Mouse (Mus musculus): ENCODE measurements around the gene Mbnl1. TPM values are rescaled to one million over a fixed set of nuclear protein-coding genes. Genes with fewer than 3 reads are reported as not detected.

The Mbnl1 gene
- total RNA-seq, 2 experiments from 2014 or later: 374 to 436 TPM

- DNase-seq (ENCODE audit: low spot score in 2 of 2): no peak
These were observed 131.6 kb downstream of the Mbnl1 start for GRCm38 (mm10) chr3:60604205-60604604.

DNA sequence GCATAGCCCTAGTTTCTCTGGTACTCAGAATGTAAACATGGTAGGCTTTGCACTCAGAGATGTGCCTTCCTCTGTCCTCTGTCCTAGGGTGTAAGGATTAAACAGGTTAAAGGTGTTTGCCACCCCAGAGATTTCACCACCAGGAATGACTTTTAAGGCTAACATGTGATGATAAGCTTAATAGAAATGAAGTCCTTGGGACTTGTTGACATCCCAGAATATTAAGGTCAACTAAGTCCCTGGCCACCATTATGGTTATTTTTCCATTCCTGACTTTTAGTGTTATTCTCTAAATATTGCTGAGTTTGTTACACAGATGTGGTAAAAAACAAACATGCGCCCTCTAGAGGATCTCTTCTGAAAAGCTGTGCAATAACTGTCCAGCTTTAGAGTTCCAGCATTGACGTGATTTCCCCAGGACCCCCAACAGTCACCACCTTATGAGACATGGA lies 136.3 kb downstream of the Mbnl1 start:
- DNase-seq (ENCODE audit: low spot score in 2 of 2): no peak

- no peak for DNase-seq (ENCODE audit: low spot score in 2 of 2)
These were observed 139.2 kb downstream of the Mbnl1 start for GRCm38 (mm10) chr3:60611839-60612238.

DNA sequence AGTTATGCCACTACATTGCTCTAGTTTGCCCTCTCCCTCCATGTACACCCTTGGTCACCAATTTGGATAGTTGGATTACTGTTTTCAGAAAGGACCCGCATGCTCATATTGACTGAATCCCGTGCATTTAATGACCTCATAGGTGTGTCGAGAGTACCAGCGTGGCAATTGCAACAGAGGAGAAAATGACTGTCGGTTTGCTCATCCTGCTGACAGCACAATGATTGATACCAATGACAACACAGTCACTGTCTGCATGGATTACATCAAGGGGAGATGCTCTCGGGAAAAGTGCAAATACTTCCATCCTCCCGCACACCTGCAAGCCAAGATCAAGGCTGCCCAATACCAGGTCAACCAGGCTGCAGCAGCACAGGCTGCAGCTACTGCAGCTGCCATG lies 140.5 kb downstream of the Mbnl1 start:
- DNase-seq (ENCODE audit: low spot score in 2 of 2): no peak

GRCm38 (mm10) chr3:60614516-60614915 lies 141.9 kb downstream of the Mbnl1 start:
- no peak for DNase-seq (ENCODE audit: low spot score in 2 of 2)

GRCm38 (mm10) chr3:60615057-60615606 lies 142.5 kb downstream of the Mbnl1 start:
- DNase-seq (ENCODE audit: low spot score in 2 of 2): no peak

DNA sequence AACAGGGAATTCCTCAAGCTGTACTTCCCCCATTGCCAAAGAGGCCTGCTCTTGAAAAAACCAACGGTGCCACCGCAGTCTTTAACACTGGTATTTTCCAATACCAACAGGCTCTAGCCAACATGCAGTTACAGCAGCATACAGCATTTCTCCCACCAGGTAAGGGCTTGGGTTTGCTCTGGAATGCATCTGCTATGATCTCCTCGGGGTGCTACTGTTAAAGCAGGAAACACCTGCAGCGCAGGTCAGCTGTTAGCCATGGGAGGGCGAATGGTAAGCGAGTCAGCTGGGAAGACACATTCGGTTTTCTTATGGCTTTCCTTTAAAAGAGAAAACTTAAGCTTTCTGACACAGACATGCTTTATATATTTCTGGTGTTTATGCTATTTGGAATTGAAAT lies 143.0 kb downstream of the Mbnl1 start:
- no peak for DNase-seq (ENCODE audit: low spot score in 2 of 2)

DNA sequence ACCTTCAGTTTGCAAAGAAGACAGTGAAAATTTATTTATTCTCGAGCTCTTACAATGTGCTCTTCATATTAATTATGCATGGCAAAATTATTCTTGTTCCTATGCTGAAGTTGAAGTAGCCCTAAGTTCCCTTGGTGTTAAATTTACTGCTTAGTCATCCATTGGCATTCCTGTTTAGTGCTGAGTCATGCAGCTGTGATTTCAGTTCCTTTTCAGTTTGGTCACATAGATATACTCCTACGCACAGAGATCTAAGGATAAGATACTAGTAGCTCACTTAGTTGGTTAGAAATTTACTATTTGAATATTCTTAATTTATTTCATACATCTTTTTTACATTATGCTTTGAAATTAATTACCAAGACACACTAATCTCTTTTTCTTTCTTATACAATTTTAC lies 143.5 kb downstream of the Mbnl1 start:
- DNase-seq (ENCODE audit: low spot score in 2 of 2): no peak

DNA sequence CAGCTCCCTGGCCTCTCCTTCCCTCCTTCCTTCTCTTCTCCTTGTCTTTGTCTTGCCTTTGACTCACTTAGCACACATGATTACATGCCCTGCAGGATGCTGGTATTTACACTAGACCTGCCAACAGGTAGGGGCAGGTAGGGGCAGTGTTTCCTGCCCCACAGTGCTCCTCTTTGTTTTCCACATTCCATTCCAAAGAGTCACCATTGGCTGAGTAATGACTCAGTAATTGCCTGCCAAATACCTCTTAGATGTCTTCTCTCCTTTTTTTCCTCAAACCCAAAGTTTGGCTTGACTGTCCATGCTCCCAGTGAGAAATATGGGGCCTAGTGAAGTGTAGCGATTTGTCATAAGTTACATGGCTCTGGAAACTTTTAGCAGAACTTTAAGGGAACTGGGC lies 145.0 kb downstream of the Mbnl1 start:
- no peak for DNase-seq (ENCODE audit: low spot score in 2 of 2)

DNA sequence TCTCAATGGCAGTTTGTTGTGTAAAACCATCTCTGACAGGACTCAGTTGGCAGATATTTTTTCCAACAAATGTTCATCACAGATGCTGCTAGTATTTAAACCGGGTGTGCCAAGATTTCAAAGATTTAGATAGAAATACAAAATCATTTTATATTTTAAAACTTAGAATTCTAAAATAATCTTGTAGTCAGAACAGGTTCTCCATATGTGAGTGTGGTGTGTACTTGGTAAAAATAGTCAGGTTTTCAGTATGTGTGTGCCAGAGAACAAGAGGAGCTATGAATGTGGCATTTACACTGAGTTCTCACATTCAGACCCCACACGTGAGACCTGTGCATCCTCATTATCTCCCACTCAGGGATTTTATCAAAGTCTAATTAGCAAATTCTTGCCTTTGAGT lies 147.6 kb downstream of the Mbnl1 start:
- DNase-seq (ENCODE audit: low spot score in 2 of 2): no peak

- no peak for DNase-seq (ENCODE audit: low spot score in 2 of 2)
These were observed 158.6 kb downstream of the Mbnl1 start for GRCm38 (mm10) chr3:60631183-60631582.

GRCm38 (mm10) chr3:60631754-60632153 lies 159.1 kb downstream of the Mbnl1 start:
- DNase-seq (ENCODE audit: low spot score in 2 of 2): no peak

GRCm38 (mm10) chr3:60632796-60633466 lies 160.3 kb downstream of the Mbnl1 start:
- no peak for DNase-seq (ENCODE audit: low spot score in 2 of 2)

GRCm38 (mm10) chr3:60638530-60638929 lies 165.9 kb downstream of the Mbnl1 start:
- DNase-seq (ENCODE audit: low spot score in 2 of 2): no peak

GRCm38 (mm10) chr3:60639135-60639534 lies 166.5 kb downstream of the Mbnl1 start:
- no peak for DNase-seq (ENCODE audit: low spot score in 2 of 2)

GRCm38 (mm10) chr3:60642227-60642626 lies 169.6 kb downstream of the Mbnl1 start:
- no peak for DNase-seq (ENCODE audit: low spot score in 2 of 2)

- no peak for DNase-seq (ENCODE audit: low spot score in 2 of 2)
These were observed 172.9 kb downstream of the Mbnl1 start for GRCm38 (mm10) chr3:60645531-60645930.

- DNase-seq (ENCODE audit: low spot score in 2 of 2): no peak
These were observed 175.7 kb downstream of the Mbnl1 start for GRCm38 (mm10) chr3:60648293-60648692.

DNA sequence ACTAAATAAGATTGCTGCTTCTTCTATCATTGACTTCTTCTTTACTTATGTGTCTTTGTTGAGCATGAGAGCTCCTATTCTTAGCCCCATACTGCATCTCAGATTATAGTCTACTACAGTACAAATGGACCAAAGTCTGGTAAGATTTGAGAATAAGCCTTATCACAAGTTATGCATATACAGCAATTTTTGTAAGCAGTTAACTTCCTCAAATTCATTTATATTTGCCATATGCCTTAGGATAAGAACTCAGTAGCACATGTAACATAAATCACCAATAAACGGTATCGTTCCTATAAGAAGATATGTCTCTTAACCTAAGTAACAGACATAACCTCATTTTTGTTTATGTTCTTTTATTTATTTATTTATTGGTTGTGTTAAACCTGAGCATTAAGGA lies 188.1 kb downstream of the Mbnl1 start:
- DNase-seq (ENCODE audit: low spot score in 2 of 2): no peak
